Mouse (Mus musculus): ENCODE measurements around the gene Gstm5.

DNA sequence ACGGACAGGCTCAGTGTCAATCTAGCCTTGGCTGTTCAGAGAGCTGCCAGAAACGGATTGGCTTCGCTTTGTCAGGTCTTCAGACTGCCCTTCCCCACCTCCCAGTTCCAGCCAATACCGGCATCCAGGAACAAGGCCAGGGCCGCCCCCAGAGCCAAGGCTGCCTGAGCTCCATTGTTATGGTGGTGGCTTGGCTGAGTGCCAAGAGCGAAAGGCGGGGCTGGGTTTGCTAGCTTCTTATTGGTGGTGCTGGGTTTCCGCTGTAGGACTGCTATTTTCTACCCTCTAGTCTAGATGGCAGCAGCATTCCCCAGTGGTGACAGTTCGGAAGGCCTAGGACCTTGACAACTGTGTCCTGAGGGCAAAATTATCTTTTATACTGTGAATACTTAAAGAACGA is 36.0 kb downstream of the Gstm5 start, which contains the start of gene Gstm7:
- no peak for TF ChIP-seq MAFK (IDR thresholded peaks at IDR 0.05; ENCODE audit: insufficient read depth, low read depth, low read length)
- TF ChIP-seq ZC3H11A (IDR thresholded peaks at IDR 0.05; ENCODE audit: borderline replicate concordance, low read depth, low read length), result no peak
- TF ChIP-seq ZNF384 (IDR thresholded peaks at IDR 0.05; ENCODE audit: low read depth, low read length), result no peak
- no peak for TF ChIP-seq CHD2 (IDR thresholded peaks at IDR 0.05; ENCODE audit: low read depth, low read length)
- TF ChIP-seq HCFC1 (IDR thresholded peaks at IDR 0.05; ENCODE audit: borderline replicate concordance, insufficient read depth, low read length), result no peak

Data from ES-E14 (cell line).